Mouse (Mus musculus) right cerebral cortex, postnatal 25 days (tissue): ENCODE data around the gene Mrgpre.

Experiments
- DNase-seq: peaks from one replicate; pipeline ENCODE4 v3.0.0; 2022

Gene Mrgpre

GRCm38 (mm10) chr7:143783996-143784829, at the start of gene Mrgpre:
Gene Mrgpre, minus strand, starts transcription at chr7:143784500.
- DNase-seq, result peak; percentile 69

GRCm38 (mm10) chr7:143833581-143834190, 49.4 kb upstream of the Mrgpre start:
- no peak for DNase-seq

- DNase-seq, result no peak
These were observed 48.3 kb upstream of the Mrgpre start for GRCm38 (mm10) chr7:143832611-143833010.

- no peak for DNase-seq
These were observed 47.9 kb upstream of the Mrgpre start for GRCm38 (mm10) chr7:143832196-143832595.

GRCm38 (mm10) chr7:143830399-143830798, 46.1 kb upstream of the Mrgpre start:
- DNase-seq, result no peak

- DNase-seq, result peak; percentile 96
These were observed 45.4 kb upstream of the Mrgpre start for GRCm38 (mm10) chr7:143829504-143830331.

GRCm38 (mm10) chr7:143826985-143827384, 42.7 kb upstream of the Mrgpre start:
- DNase-seq, result no peak

- no peak for DNase-seq
These were observed 38.9 kb upstream of the Mrgpre start for GRCm38 (mm10) chr7:143823266-143823605.

GRCm38 (mm10) chr7:143822375-143823265, 38.3 kb upstream of the Mrgpre start, which contains the start of the genes Nadsyn1 and Dhcr7:
Gene Nadsyn1, minus strand, starts transcription at chr7:143822849.
Gene Dhcr7, plus strand, starts transcription at chr7:143823145.
- peak; percentile 99 for DNase-seq

- no peak for DNase-seq
These were observed 36.9 kb upstream of the Mrgpre start for GRCm38 (mm10) chr7:143821241-143821640.

GRCm38 (mm10) chr7:143819201-143819600, 34.9 kb upstream of the Mrgpre start:
- DNase-seq, result no peak

GRCm38 (mm10) chr7:143808909-143809308, 24.6 kb upstream of the Mrgpre start:
- no peak for DNase-seq

GRCm38 (mm10) chr7:143805199-143805624, 20.9 kb upstream of the Mrgpre start:
- DNase-seq, result no peak

- no peak for DNase-seq
These were observed 17.1 kb upstream of the Mrgpre start for GRCm38 (mm10) chr7:143801195-143802065.

- DNase-seq, result no peak
These were observed 16.5 kb upstream of the Mrgpre start for GRCm38 (mm10) chr7:143800770-143801169.

- DNase-seq, result no peak
These were observed 14.5 kb upstream of the Mrgpre start for GRCm38 (mm10) chr7:143798783-143799182.

GRCm38 (mm10) chr7:143793121-143793520, 8.8 kb upstream of the Mrgpre start:
- DNase-seq, result no peak

- DNase-seq, result no peak
These were observed 8.2 kb upstream of the Mrgpre start for GRCm38 (mm10) chr7:143792336-143792985.

- DNase-seq, result no peak
These were observed 813 bp downstream of the Mrgpre start for GRCm38 (mm10) chr7:143783378-143783995.

- DNase-seq, result no peak
These were observed 6.9 kb downstream of the Mrgpre start for GRCm38 (mm10) chr7:143777375-143777774.
